Mouse (Mus musculus) embryonic fibroblast, embryonic 13.5 days (primary cell): ENCODE data around the gene Hs3st3b1. TPM values are rescaled to one million over a fixed set of nuclear protein-coding genes. Genes with fewer than 3 reads are reported as not detected.

Experiments
- H3K27ac ChIP-seq: 2 replicates; pipeline ENCODE4 v1.5.1; 2012; ENCODE audit warnings: low read length, control low read depth, inconsistent platforms; ENCODE audit not compliant: insufficient read depth
- H3K4me1 ChIP-seq: 2 replicates; pipeline ENCODE4 v1.6.1; 2011; ENCODE audit warnings: low read length; ENCODE audit not compliant: control insufficient read depth, insufficient read depth
- H3K4me3 ChIP-seq: 2 replicates; pipeline ENCODE4 v1.5.1; 2011; ENCODE audit warnings: mild to moderate bottlenecking, control low read depth, low read length; ENCODE audit not compliant: insufficient read depth
- CTCF ChIP-seq: IDR thresholded peaks from 2 replicates; pipeline ENCODE4 v1.5.1; 2011; ENCODE audit warnings: mild to moderate bottlenecking, control low read depth, low read length, moderate library complexity, borderline replicate concordance; ENCODE audit not compliant: insufficient read depth
- POLR2A ChIP-seq: IDR thresholded peaks from 2 replicates; pipeline ENCODE4 v1.6.1; 2011; ENCODE audit warnings: low read depth, mild to moderate bottlenecking, control low read depth, low read length, moderate library complexity
- polyA plus RNA-seq: library from polyadenylated mRNA; stranded (reverse); fragments of >200 nt; gene quantifications from 2 replicates; pipeline ENCODE4 v1.2.4, GENCODE M21; 2011; ENCODE audit warnings: low read depth; ENCODE audit not compliant: missing spikeins, insufficient read length

Hs3st3b1 gene
- polyA plus RNA-seq, 1 experiment, result 7.0 TPM

DNA sequence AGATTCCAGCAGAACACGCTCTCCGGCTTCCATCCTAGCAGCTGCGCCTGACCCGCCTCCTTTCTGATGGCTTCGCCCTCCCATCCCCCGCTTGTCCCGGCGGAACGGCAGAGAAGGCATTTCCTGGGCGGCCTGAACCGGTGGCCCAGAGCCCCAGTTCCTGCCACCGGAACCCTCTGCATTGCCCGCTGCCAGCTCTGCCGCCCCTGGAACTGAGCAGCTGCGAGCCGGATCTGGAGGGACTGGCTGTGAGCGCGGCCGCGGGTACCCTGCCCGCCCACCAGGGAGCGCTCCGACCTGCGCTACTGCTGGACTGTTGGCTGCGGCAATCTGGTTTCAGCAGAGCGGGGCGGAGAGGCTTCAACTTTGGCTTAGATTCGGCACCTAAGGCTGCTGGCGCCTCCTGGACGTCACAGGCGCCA lies 3.1 kb upstream of the Hs3st3b1 start:
- Histone ChIP-seq H3K4me3 (no peak overlapping the region; the same call in 1 of the 2 replicates), H3K27ac (no peak overlapping the region), H3K4me1 (no peaks in the 10 kb centered on the region)
- no peak for TF ChIP-seq POLR2A
- peak; percentile 83 for TF ChIP-seq CTCF

GRCm38 (mm10) chr11:63924286-63924930 lies 2.3 kb upstream of the Hs3st3b1 start:
- Histone ChIP-seq H3K4me3 (no peak overlapping the region), H3K27ac (no peak overlapping the region), H3K4me1 (no peaks in the 10 kb centered on the region)
- no peak for TF ChIP-seq CTCF
- no peak for TF ChIP-seq POLR2A

DNA sequence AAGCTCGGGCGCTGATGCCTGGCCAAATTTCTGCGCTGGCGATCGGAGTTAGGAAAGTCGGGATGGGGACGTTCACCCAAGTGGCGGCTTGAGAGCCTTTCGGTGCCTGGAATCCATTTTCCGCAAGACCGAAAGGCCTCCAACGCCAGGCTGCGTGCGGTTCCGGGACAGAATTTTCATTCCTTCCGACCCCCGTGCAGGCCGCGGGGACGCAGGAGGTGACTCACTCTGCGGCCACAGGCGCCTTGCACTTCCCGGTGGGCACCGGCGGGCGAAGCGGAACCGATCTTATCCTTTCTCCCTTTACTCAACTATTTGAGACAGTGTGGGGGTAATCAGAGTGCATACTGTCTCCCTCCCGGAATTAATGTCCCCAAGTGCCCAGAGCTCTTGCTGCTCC lies 1.3 kb upstream of the Hs3st3b1 start:
- H3K4me3 ChIP-seq, result no peak overlapping the region; the same call in 1 of the 2 replicates
- no peaks in the 10 kb centered on the region for H3K4me1 ChIP-seq
- H3K27ac ChIP-seq, result no peak overlapping the region
- no peak for TF ChIP-seq CTCF
- no peak for TF ChIP-seq POLR2A

DNA sequence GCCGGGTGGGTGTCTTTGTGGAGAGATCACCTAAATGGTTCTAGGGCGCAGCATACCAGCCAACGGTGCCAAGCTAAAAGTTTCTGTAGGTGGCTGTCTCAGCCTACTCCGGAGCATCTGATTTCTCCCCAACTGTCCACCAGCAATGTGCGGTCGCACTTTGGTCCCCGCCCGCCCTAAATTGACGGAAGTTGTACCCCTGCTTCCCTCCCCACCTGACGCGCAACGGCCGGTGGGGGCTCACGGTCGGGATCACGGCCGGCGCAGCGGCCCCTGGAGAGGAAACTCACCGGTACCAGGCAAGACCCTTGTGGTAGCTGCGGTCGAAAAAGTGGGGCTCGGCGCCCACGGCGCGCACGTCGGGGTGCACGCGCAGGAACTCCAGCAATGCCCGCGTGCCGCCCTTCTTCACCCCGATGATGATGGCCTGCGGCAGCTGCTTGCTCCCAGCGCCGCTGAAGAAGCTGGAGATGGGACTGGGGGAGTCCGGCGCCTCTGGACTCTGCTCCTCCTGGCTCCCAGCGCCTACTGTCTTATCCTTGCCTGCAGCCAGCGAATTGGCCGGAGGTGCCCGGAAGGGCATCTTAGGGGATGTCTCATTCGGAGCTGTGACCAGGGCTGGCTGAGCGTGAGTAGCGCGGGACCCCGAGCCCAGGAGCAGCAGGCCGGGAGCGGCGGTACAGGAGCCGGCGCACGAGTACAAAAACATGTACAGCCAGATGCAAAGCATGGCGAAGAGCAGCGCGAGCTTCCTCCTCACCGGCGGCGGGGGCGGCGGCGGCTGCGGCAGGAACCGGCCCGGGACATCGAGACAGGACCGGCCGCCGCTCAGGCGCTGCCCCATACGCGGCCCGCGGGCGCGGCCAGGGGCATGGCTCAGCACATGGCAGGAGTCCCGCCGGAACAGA lies 792 bp downstream of the Hs3st3b1 start:
- Histone ChIP-seq H3K4me3 (peak overlapping the region; percentile 58), H3K4me1 (no peaks in the 10 kb centered on the region), H3K27ac (0 out of 2 replicates have a peak overlapping the region, but pooled peaks have one; percentile 19)
- no peak for TF ChIP-seq POLR2A
- TF ChIP-seq CTCF, result no peak

DNA sequence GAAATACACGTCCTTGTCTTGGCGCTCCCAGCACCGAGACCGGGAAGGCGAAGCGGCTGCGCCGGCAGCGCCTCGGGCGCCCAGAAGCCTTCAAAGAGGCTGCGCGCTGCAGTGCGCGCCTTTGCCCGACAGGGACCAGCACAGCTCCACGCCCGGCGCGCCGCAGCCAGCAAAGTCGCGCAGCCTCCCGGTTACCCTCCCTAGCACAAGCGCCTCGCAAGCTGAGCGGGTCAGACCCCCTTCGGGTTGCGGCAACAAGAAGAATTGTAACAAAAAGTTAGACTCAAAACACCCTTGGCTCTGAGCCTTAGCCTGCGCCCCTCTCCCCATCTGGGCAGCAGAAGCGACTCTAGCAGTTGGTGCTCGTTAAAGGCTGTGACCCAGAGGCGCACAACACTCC lies 1.6 kb downstream of the Hs3st3b1 start:
- H3K4me1 ChIP-seq, result no peaks in the 10 kb centered on the region
- peak; percentile 60 for TF ChIP-seq CTCF
- no peak for TF ChIP-seq POLR2A
- no peak overlapping the region for H3K27ac ChIP-seq
- peak overlapping the region; percentile 58 for H3K4me3 ChIP-seq

GRCm38 (mm10) chr11:63919211-63920098 lies 2.6 kb downstream of the Hs3st3b1 start:
- Histone ChIP-seq H3K27ac (no peak overlapping the region), H3K4me1 (no peaks in the 10 kb centered on the region), H3K4me3 (peak overlapping the region; percentile 58)
- TF ChIP-seq POLR2A (no peak), CTCF (no peak)

- Histone ChIP-seq H3K4me1 (no peaks in the 10 kb centered on the region), H3K4me3 (peak overlapping the region; percentile 58; the same call in 1 of the 2 replicates), H3K27ac (no peak overlapping the region)
- TF ChIP-seq CTCF (no peak), POLR2A (no peak)
Measured at GRCm38 (mm10) chr11:63918321-63919105, 3.6 kb downstream of the Hs3st3b1 start.

GRCm38 (mm10) chr11:63917561-63917960 lies 4.5 kb downstream of the Hs3st3b1 start:
- H3K27ac ChIP-seq, result no peak overlapping the region
- H3K4me1 ChIP-seq, result no peaks in the 10 kb centered on the region
- no peak for TF ChIP-seq POLR2A
- no peak overlapping the region for H3K4me3 ChIP-seq

DNA sequence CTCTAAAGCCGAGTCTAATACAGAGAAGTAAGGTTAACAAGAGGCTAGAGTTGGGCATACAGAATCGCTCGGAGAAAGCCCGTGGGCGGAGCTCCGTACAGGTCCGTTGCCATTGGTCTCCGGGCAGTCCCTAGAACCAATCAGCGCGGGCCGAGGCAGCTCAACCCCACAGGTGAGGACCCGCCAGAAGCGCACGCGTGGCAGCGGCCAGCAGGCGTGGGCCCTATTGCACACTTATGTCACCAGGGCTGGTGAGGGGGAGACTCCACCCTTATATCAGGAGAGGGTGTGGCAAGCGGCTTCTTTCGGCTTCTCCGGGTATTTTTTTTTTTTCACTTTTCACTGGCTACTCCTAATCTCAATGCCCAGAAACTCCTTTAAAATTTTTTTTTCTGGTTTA lies 7.7 kb downstream of the Hs3st3b1 start:
- no peak overlapping the region for H3K27ac ChIP-seq
- TF ChIP-seq POLR2A (no peak), CTCF (no peak)
- no peaks in the 10 kb centered on the region for H3K4me1 ChIP-seq
- peak overlapping the region; percentile 37 for H3K4me3 ChIP-seq
